Mouse (Mus musculus): Measurements from ENCODE around the gene Dst.
"Not testable (repeated sequence)": the region's sequence is repeated elsewhere in the genome, so short reads cannot be mapped to it uniquely, and the experiment has no call there.

Dst gene

GRCm38 (mm10) chr1:34033478-34033877, 125.5 kb downstream of the Dst start:
- DNase-seq: no peak

- no peak for DNase-seq
Observed at GRCm38 (mm10) chr1:34033958-34034357, 125.9 kb downstream of the Dst start.

- no peak for DNase-seq
Observed at GRCm38 (mm10) chr1:34036111-34036510, 128.1 kb downstream of the Dst start.

GRCm38 (mm10) chr1:34038571-34038970, 130.5 kb downstream of the Dst start:
- DNase-seq: no peak

- no peak for DNase-seq
Observed at GRCm38 (mm10) chr1:34040049-34040448, 132.0 kb downstream of the Dst start.

- DNase-seq: no peak
Observed at GRCm38 (mm10) chr1:34040901-34041721, 133.1 kb downstream of the Dst start.

- DNase-seq: no peak
Observed at GRCm38 (mm10) chr1:34042299-34042698, 134.3 kb downstream of the Dst start.

- DNase-seq: no peak
Observed at GRCm38 (mm10) chr1:34043327-34043726, 135.3 kb downstream of the Dst start.

- no peak for DNase-seq
Observed at GRCm38 (mm10) chr1:34043836-34044550, 136.0 kb downstream of the Dst start.

GRCm38 (mm10) chr1:34044675-34045074, 136.7 kb downstream of the Dst start:
- DNase-seq: no peak

GRCm38 (mm10) chr1:34047285-34047684, 139.3 kb downstream of the Dst start:
- DNase-seq: no peak

- no peak for DNase-seq
Observed at GRCm38 (mm10) chr1:34051251-34051650, 143.2 kb downstream of the Dst start.

- DNase-seq: no peak
Observed at GRCm38 (mm10) chr1:34052422-34052821, 144.4 kb downstream of the Dst start.

GRCm38 (mm10) chr1:34054970-34055369, 146.9 kb downstream of the Dst start:
- no peak for DNase-seq

- DNase-seq: no peak
Observed at GRCm38 (mm10) chr1:34056658-34057057, 148.6 kb downstream of the Dst start.

GRCm38 (mm10) chr1:34059231-34059630, 151.2 kb downstream of the Dst start:
- DNase-seq: no peak

- no peak for DNase-seq
Observed at GRCm38 (mm10) chr1:34060446-34060845, 152.4 kb downstream of the Dst start.

GRCm38 (mm10) chr1:34061078-34061477, 153.1 kb downstream of the Dst start:
- DNase-seq: peak; percentile 48

GRCm38 (mm10) chr1:34061860-34062259, 153.8 kb downstream of the Dst start:
- DNase-seq: no peak

GRCm38 (mm10) chr1:34063943-34064342, 155.9 kb downstream of the Dst start:
- DNase-seq: no peak

GRCm38 (mm10) chr1:34065551-34066048, 157.6 kb downstream of the Dst start:
- no peak for DNase-seq

- DNase-seq: not testable (repeated sequence)
Observed at GRCm38 (mm10) chr1:34066401-34066800, 158.4 kb downstream of the Dst start.

GRCm38 (mm10) chr1:34068341-34068740, 160.3 kb downstream of the Dst start:
- peak; percentile 34 for DNase-seq
